Mouse (Mus musculus): ENCODE measurements at regions not wholly inside any gene's neighbourhood (a gene's known extent, or its start where the extent isn't known, plus 50 kb on each side); places are given as distances from the start of the nearest gene placed in this dataset.

DNA sequence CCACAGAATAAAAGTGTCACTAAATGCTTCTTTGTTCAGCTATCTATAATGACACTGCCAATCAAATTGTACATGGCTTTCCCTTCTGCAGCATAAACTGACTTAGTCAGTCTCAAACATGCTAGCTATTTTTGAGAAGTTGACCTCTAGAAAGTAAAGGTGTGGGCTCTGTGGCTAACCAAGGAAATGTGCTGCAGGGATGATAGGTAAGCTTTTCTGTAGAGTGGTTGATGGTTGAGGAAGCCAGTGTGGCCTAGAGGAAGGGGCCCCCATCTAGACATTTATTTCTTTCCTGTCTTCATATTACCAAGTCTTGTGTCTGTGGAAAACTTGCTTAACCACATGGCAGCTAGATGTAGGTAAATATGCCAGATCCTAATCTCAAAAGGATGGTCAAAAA lies 483.4 kb downstream of the Car8 start:
- DNase-seq (ENCODE audit: low spot score) = no peak
- Histone ChIP-seq H3K9me3 (ENCODE audit: control insufficient read depth, low read length) (no peaks in the 10 kb centered on the region), H3K27ac (ENCODE audit: low read depth, low read length) (no peak overlapping the region), H3K4me1 (replicated peaks; ENCODE audit: control insufficient read depth, insufficient read depth, low read length) (no peaks in the 10 kb centered on the region), H3K9ac (ENCODE audit: low read length) (no peak overlapping the region), H3K36me3 (ENCODE audit: control insufficient read depth, insufficient read depth, low read length) (no peaks in the 10 kb centered on the region), H3K4me2 (ENCODE audit: low read depth, low read length, severe bottlenecking) (no peak overlapping the region), H3K27me3 (ENCODE audit: control insufficient read depth, insufficient read depth, low read length) (no peaks in the 10 kb centered on the region), H3K4me3 (ENCODE audit: low read depth, low read length) (no peak overlapping the region)
- no peak for ATAC-seq (replicated peaks; ENCODE audit: low FRiP score)

DNA sequence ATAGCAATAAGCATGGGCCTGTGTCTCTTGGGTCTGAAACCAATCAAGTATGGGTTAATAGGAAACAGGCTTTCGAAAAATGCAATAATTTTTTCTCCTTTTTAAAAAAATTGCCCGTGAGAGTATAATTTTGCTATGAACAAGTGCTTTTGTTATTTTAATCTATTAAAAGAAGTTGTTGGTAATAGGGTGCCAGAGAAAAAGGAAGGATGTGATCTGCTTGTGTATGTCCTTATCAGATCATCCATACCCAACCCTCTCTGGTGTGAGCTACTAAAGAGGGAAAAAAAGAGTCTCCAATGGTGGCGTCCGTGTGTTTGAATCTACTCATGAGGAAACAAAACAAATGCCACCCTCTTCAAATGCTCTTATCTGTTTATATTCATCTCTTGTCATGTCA lies 484.9 kb downstream of the Car8 start:
- Histone ChIP-seq H3K27ac (ENCODE audit: low read depth, low read length) (no peak overlapping the region), H3K4me3 (ENCODE audit: low read depth, low read length) (no peak overlapping the region), H3K9me3 (ENCODE audit: control insufficient read depth, low read length) (no peaks in the 10 kb centered on the region), H3K4me2 (ENCODE audit: low read depth, low read length, severe bottlenecking) (no peak overlapping the region), H3K9ac (ENCODE audit: low read length) (no peak overlapping the region), H3K27me3 (ENCODE audit: control insufficient read depth, insufficient read depth, low read length) (no peaks in the 10 kb centered on the region), H3K4me1 (replicated peaks; ENCODE audit: control insufficient read depth, insufficient read depth, low read length) (no peaks in the 10 kb centered on the region), H3K36me3 (ENCODE audit: control insufficient read depth, insufficient read depth, low read length) (no peaks in the 10 kb centered on the region)
- DNase-seq (ENCODE audit: low spot score) (no peak), ATAC-seq (replicated peaks; ENCODE audit: low FRiP score) (no peak)
- 86% methylated on average over 4 of the region's 4 CpGs for WGBS

DNA sequence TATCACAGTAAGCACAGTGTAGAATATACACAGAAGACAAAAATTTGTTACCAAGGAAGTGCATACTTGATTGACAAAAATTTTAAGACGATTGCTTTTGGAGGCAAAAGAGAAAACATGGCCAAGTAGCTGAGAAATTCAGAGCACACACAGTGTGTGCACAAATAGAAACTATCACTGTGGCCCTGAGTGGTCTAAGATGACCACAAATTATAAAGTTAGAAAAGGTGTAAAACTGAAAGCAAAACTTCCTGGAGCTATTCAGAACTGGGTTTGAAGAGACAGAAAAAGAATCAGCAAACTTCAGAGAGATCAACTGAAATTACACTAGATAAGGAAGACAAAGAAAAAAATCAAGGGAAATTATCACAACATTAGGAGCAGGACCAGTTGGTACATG lies 487.6 kb downstream of the Car8 start:
- no peak overlapping the region for H3K27ac ChIP-seq (ENCODE audit: low read depth, low read length)
- H3K27me3 ChIP-seq (ENCODE audit: control insufficient read depth, insufficient read depth, low read length) = no peaks in the 10 kb centered on the region
- H3K4me2 ChIP-seq (ENCODE audit: low read depth, low read length, severe bottlenecking) = no peak overlapping the region
- ATAC-seq (replicated peaks; ENCODE audit: low FRiP score) = no peak
- DNase-seq (ENCODE audit: low spot score) = no peak
- H3K4me3 ChIP-seq (ENCODE audit: low read depth, low read length) = no peak overlapping the region
- H3K9ac ChIP-seq (ENCODE audit: low read length) = no peak overlapping the region
- 88% methylated on average over 1 of the region's 1 CpGs for WGBS
- no peaks in the 10 kb centered on the region for H3K4me1 ChIP-seq (replicated peaks; ENCODE audit: control insufficient read depth, insufficient read depth, low read length)
- H3K9me3 ChIP-seq (ENCODE audit: control insufficient read depth, low read length) = no peaks in the 10 kb centered on the region
- H3K36me3 ChIP-seq (ENCODE audit: control insufficient read depth, insufficient read depth, low read length) = no peaks in the 10 kb centered on the region

DNA sequence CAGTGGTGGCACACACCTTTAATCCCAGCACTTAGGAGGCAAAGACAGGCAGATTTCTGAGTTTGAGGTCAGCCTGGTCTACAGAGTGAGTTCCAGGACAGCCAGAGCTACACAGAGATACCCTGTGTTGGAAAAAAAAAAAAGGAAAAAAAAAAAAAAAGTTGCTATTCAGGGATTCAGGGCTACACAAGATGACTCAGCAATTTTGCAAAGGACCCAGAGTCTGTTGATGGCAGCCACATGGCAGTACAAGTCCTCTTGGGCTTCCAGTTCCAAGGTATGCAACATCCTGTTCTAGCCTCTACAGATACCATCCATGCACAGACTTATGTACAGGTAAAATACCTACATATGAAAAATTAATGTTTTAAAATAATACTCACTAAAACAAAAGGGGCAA lies 515.9 kb downstream of the Car8 start:
- Histone ChIP-seq H3K4me2 (ENCODE audit: low read depth, low read length, severe bottlenecking) (no peak overlapping the region), H3K27ac (ENCODE audit: low read depth, low read length) (no peak overlapping the region), H3K36me3 (ENCODE audit: control insufficient read depth, insufficient read depth, low read length) (no peaks in the 10 kb centered on the region), H3K9ac (ENCODE audit: low read length) (no peak overlapping the region), H3K4me3 (ENCODE audit: low read depth, low read length) (no peak overlapping the region), H3K27me3 (ENCODE audit: control insufficient read depth, insufficient read depth, low read length) (no peaks in the 10 kb centered on the region), H3K4me1 (replicated peaks; ENCODE audit: control insufficient read depth, insufficient read depth, low read length) (no peaks in the 10 kb centered on the region), H3K9me3 (ENCODE audit: control insufficient read depth, low read length) (no peaks in the 10 kb centered on the region)
- DNase-seq (ENCODE audit: low spot score) = no peak
- no peak for ATAC-seq (replicated peaks; ENCODE audit: low FRiP score)

DNA sequence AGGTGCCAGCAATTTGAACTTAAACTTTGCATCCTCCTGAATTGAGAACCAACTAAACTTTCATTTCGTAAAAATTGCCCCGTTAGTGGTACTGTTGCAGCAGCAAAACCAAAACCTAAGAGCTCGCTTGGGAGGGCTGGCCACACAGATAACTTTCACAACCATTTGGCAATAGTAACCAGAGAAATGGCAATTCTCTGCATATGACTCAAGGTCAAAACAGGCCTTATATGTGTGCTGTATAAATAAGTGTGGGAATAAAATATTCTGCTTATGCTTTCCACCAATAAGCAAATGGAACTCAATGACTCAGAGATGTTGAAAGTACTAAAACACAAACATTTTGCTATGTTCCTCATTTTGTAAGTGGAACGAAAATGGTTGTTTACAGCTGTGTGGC lies 550.3 kb downstream of the Car8 start:
- no peak for ATAC-seq (replicated peaks; ENCODE audit: low FRiP score)
- no peak for DNase-seq (ENCODE audit: low spot score)
- no peak overlapping the region for H3K9ac ChIP-seq (ENCODE audit: low read length)
- H3K4me3 ChIP-seq (ENCODE audit: low read depth, low read length) = no peak overlapping the region
- WGBS = 91% methylated on average over 4 of the region's 4 CpGs
- no peaks in the 10 kb centered on the region for H3K27me3 ChIP-seq (ENCODE audit: control insufficient read depth, insufficient read depth, low read length)
- H3K9me3 ChIP-seq (ENCODE audit: control insufficient read depth, low read length) = no peaks in the 10 kb centered on the region; the same call in 1 of the 2 replicates
- H3K4me2 ChIP-seq (ENCODE audit: low read depth, low read length, severe bottlenecking) = no peak overlapping the region
- no peaks in the 10 kb centered on the region for H3K36me3 ChIP-seq (ENCODE audit: control insufficient read depth, insufficient read depth, low read length)
- H3K4me1 ChIP-seq (replicated peaks; ENCODE audit: control insufficient read depth, insufficient read depth, low read length) = no peaks in the 10 kb centered on the region
- H3K27ac ChIP-seq (ENCODE audit: low read depth, low read length) = no peak overlapping the region

DNA sequence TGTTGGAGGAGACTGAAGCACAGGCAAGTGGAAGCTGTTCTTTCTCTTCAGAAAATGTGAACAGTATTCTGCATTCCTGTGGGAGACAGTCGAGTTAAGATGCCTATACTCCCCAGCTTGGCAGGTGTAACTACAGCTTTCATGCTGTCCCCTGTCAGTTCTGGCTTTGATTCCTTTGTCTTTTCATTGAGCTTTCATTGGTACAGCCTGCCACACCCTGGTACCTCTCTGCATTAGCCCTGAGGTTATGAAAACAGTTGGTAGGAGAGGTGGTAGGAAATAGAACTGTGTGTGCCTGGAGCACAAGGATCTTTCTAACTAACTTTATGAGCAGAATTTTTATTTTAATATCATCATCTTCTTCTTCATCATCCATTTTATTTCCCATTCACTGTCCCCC lies 551.6 kb downstream of the Car8 start:
- no peak overlapping the region for H3K4me3 ChIP-seq (ENCODE audit: low read depth, low read length)
- no peak overlapping the region for H3K4me2 ChIP-seq (ENCODE audit: low read depth, low read length, severe bottlenecking)
- no peaks in the 10 kb centered on the region for H3K4me1 ChIP-seq (replicated peaks; ENCODE audit: control insufficient read depth, insufficient read depth, low read length)
- no peaks in the 10 kb centered on the region for H3K9me3 ChIP-seq (ENCODE audit: control insufficient read depth, low read length)
- no peaks in the 10 kb centered on the region for H3K27me3 ChIP-seq (ENCODE audit: control insufficient read depth, insufficient read depth, low read length)
- no peak for DNase-seq (ENCODE audit: low spot score)
- H3K27ac ChIP-seq (ENCODE audit: low read depth, low read length) = no peak overlapping the region
- H3K9ac ChIP-seq (ENCODE audit: low read length) = no peak overlapping the region
- 79% methylated on average over 1 of the region's 1 CpGs for WGBS
- H3K36me3 ChIP-seq (ENCODE audit: control insufficient read depth, insufficient read depth, low read length) = no peaks in the 10 kb centered on the region
- ATAC-seq (replicated peaks; ENCODE audit: low FRiP score) = no peak

DNA sequence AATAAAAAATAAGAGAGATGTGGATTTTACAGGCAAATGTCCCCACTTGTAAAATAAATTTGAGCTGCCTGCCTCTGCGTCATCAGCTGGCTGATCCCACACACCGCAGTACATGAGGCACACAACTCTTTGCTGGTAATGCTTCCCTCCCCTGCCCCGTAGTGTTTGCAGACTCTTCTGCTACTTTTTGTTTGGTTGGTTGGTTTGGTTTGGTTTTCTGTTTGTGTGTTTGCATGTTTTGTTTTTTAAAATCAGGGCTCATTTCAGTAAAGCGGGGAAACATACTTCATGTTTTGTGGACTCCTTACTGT lies 568.1 kb downstream of the Car8 start:
- 91% methylated on average over 4 of the region's 4 CpGs for WGBS
- no peak overlapping the region for H3K4me2 ChIP-seq (ENCODE audit: low read depth, low read length, severe bottlenecking)
- ATAC-seq (replicated peaks; ENCODE audit: low FRiP score) = no peak

DNA sequence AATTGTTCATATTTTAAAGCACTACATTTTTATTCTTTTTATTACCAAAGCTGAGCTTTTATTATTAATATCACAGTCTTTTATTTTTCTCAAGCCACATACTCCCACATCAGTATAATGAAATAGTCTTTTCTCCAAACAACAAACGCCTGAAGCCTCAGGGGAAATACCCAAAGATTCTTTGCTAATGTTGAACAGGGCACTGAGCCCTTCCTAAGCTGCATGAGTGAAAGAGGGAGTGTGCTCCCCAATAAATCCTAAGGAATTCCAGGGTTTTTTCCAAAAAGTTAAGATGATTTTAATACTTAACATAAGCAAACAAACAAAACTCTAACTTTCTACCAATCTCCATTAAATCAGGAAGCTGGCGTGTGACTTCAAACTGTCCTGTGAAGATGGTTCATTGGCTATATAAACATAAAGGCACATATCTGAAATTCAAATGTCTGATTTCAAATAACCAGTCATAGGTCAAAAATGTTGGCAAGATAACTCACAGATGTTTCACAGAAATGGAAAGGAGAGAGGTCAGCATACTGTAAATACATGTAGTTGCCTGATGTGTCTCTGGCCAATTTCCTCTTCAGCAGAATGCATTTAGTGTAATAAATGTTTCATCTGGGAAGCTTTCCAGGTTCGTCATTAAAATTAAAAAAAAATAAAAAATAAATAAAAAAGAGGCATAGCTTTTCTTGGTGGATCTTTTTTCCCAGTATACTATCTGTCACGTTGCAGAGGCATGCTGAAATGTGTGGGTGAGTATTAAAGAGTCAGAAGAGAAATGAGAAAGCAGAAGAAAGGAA lies 568.6 kb downstream of the Car8 start:
- no peaks in the 10 kb centered on the region for H3K4me1 ChIP-seq (replicated peaks; ENCODE audit: control insufficient read depth, insufficient read depth, low read length)
- DNase-seq (ENCODE audit: low spot score) (no peak), ATAC-seq (replicated peaks; ENCODE audit: low FRiP score) (no peak)
- H3K4me3 ChIP-seq (ENCODE audit: low read depth, low read length) = no peak overlapping the region
- H3K36me3 ChIP-seq (ENCODE audit: control insufficient read depth, insufficient read depth, low read length) = no peaks in the 10 kb centered on the region
- no peaks in the 10 kb centered on the region for H3K9me3 ChIP-seq (ENCODE audit: control insufficient read depth, low read length)
- H3K27ac ChIP-seq (ENCODE audit: low read depth, low read length) = no peak overlapping the region
- no peak overlapping the region for H3K9ac ChIP-seq (ENCODE audit: low read length)
- H3K27me3 ChIP-seq (ENCODE audit: control insufficient read depth, insufficient read depth, low read length) = no peaks in the 10 kb centered on the region
- no peak overlapping the region for H3K4me2 ChIP-seq (ENCODE audit: low read depth, low read length, severe bottlenecking)
- WGBS = 85% methylated on average over 4 of the region's 4 CpGs

More for the DNA sequence above, 568.1 kb downstream of the Car8 start:
- Histone ChIP-seq H3K36me3 (ENCODE audit: control insufficient read depth, insufficient read depth, low read length) (no peaks in the 10 kb centered on the region), H3K4me1 (replicated peaks; ENCODE audit: control insufficient read depth, insufficient read depth, low read length) (no peaks in the 10 kb centered on the region), H3K27me3 (ENCODE audit: control insufficient read depth, insufficient read depth, low read length) (no peaks in the 10 kb centered on the region), H3K9ac (ENCODE audit: low read length) (no peak overlapping the region), H3K4me3 (ENCODE audit: low read depth, low read length) (no peak overlapping the region), H3K27ac (ENCODE audit: low read depth, low read length) (no peak overlapping the region), H3K9me3 (ENCODE audit: control insufficient read depth, low read length) (no peaks in the 10 kb centered on the region)
- DNase-seq (ENCODE audit: low spot score) = no peak

DNA sequence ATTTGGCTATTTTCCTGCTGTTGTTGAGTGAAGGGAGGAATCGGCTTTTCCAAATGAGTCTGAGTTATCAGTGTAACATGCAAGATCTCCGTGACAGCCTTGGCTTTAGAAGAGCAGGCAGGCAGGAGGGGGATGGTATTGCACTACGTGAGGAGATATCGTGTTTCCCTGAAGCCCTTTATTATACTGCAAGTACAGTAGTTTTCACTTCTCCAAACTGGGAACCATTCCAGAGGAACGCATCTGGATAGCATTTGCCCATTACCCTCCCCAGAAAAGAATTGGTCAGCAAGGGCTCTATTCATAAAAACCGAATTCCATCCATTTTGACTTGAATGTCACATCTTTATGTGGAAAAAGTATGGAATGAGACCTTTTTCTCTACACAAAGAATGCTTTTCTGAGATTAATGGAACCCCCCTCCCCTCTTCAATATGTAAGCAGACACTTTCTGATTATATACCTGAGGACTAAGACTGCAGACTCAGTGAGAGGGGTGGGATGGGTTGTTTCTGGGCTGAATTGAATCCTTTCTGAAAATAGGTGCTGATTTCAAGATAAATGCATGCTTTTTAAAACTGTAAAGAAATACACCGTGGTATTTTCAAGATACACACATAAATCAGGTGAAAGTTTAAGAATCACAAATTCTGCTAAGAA lies 571.8 kb downstream of the Car8 start:
- Histone ChIP-seq H3K9ac (ENCODE audit: low read length) (no peak overlapping the region), H3K27me3 (ENCODE audit: control insufficient read depth, insufficient read depth, low read length) (no peaks in the 10 kb centered on the region), H3K4me2 (ENCODE audit: low read depth, low read length, severe bottlenecking) (no peak overlapping the region), H3K36me3 (ENCODE audit: control insufficient read depth, insufficient read depth, low read length) (no peaks in the 10 kb centered on the region), H3K4me1 (replicated peaks; ENCODE audit: control insufficient read depth, insufficient read depth, low read length) (no peaks in the 10 kb centered on the region), H3K27ac (ENCODE audit: low read depth, low read length) (no peak overlapping the region), H3K9me3 (ENCODE audit: control insufficient read depth, low read length) (no peaks in the 10 kb centered on the region), H3K4me3 (ENCODE audit: low read depth, low read length) (no peak overlapping the region)
- 80% methylated on average over 7 of the region's 7 CpGs for WGBS
- no peak for ATAC-seq (replicated peaks; ENCODE audit: low FRiP score)
- no peak for DNase-seq (ENCODE audit: low spot score)

Measured in forebrain, embryonic 11.5 days (tissue).